In the genomic region with DNA sequence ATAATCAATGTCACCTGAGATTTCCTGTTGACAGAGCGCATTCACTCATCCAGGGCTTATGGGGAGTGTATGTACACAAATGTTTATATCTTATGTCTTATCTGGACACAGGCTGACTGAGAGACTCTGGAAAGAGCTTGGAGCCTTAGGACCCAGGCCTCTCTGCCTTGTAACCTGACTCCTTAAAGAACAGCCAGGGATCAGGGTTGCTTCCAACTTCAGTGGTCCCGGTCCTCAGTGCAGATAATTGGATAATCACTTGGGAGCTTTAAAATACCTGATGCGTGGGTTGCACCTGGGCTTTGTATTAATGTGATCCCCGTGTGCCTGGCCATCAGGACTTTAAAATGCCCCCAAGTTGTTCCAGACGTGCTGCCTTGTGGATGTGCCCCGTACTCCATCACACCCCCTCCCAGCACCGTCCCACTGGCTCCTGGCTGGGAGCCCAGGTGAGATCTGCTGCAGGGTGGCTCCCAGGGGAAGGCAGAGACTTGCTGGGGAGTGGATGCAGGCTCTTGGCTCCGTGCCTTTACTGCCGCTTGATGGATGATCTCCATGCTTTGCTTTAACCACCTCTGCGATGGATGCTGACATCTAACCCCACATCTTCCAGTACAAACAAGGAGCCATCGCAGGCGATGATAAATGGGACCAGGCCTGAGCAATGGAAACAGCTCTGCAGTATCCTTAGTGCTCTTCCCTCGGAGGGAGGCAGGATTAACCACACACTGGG, we compare ENCODE assay signal across 14 mouse cellular contexts. TPM values are rescaled to one million over a fixed set of nuclear protein-coding genes. Genes with fewer than 3 reads are reported as not detected.
DNase-seq lines count a peak whose midpoint lies in the region; ATAC-seq and TF ChIP-seq lines count a peak whose summit lies in the region.
"Had no signal": no experiment of that assay in that cellular context is flagged by ENCODE, and none has a peak within 500 bp of the region (broad histone marks: within the 10 kb centered on the region; RNA-seq: fewer than 3 reads in every experiment).

No protein-coding gene starts in this region.

- no peak overlapping the region for H3K27ac ChIP-seq in gastrocnemius, adult 2 months
- H3K27ac ChIP-seq in midbrain, embryonic 11.5 days (ENCODE audit: low read depth, low read length), result no peak overlapping the region
- no peak overlapping the region for H3K27ac ChIP-seq in midbrain, embryonic 16.5 days (ENCODE audit: low read length)
- no peak overlapping the region for H3K27ac ChIP-seq in hindbrain, postnatal 0 days
- H3K27ac ChIP-seq in stomach, embryonic 14.5 days (ENCODE audit: low read length), result peak overlapping the region; percentile 68
- H3K27ac ChIP-seq: macrophage had no signal

- intact Hi-C loops in gastrocnemius, adult 2 months (cut with DNase I), result loop anchor here (10.0 kb wide), 1 partner anchor 674 kb away; no protein-coding TSS in a partner anchor

- H3K36me3 ChIP-seq in midbrain, embryonic 11.5 days (ENCODE audit: control insufficient read depth, insufficient read depth, low read length), result no peaks in the 10 kb centered on the region
- H3K36me3 ChIP-seq in midbrain, embryonic 16.5 days (ENCODE audit: control insufficient read depth, insufficient read depth, low read length), result no peaks in the 10 kb centered on the region
- H3K36me3 ChIP-seq in hindbrain, postnatal 0 days (ENCODE audit: insufficient read depth, low read length), result no peaks in the 10 kb centered on the region
- no peaks in the 10 kb centered on the region for H3K36me3 ChIP-seq in stomach, embryonic 14.5 days (ENCODE audit: control insufficient read depth, insufficient read depth, low read length)

- no peak for ATAC-seq in midbrain, embryonic 11.5 days (ENCODE audit: low FRiP score)
- ATAC-seq in midbrain, embryonic 16.5 days, result no peak
- ATAC-seq in hindbrain, postnatal 0 days, result no peak
- peak; percentile 24 for ATAC-seq in stomach, embryonic 14.5 days (ENCODE audit: insufficient number of reproducible peaks, insufficient read depth, low FRiP score, low read depth)

- H3K4me2 ChIP-seq in midbrain, embryonic 11.5 days, result no peak overlapping the region
- H3K4me2 ChIP-seq in midbrain, embryonic 16.5 days (ENCODE audit: low read length), result no peak overlapping the region
- H3K4me2 ChIP-seq in hindbrain, postnatal 0 days (ENCODE audit: low read depth, low read length), result no peak overlapping the region
- 0 out of 2 replicates have a peak overlapping the region, but pooled peaks have one; percentile 5 for H3K4me2 ChIP-seq in stomach, embryonic 14.5 days (replicated peaks; ENCODE audit: low read depth, low read length)
- H3K4me2 ChIP-seq: heart, embryonic 11.5 days had no signal

- peak; percentile 47 for DNase-seq in gastrocnemius, adult 2 months
- DNase-seq in gastrocnemius, adult 18-20 months (ENCODE audit: low spot score), result no peak
- peak; percentile 76 for DNase-seq in midbrain, embryonic 11.5 days (ENCODE audit: low spot score, missing footprints)
- peak; percentile 13 for DNase-seq in hindbrain, postnatal 0 days (ENCODE audit: low spot score)
- DNase-seq in frontal cortex, adult 2 months (ENCODE audit: extremely low spot score in 1 of 2, low spot score in 1 of 2), result no peak
- no peak for DNase-seq in lung, postnatal 36 days
- DNase-seq: adrenal gland, adult 8-10 months; cerebellum, adult 11-12 months had no signal

- no peak for TF ChIP-seq CTCF in gastrocnemius, adult 2 months (IDR thresholded peaks at IDR 0.05)
- TF ChIP-seq CTCF in hindbrain, postnatal 0 days (IDR thresholded peaks at IDR 0.05; ENCODE audit: low read depth), result no peak

- H3K4me1 ChIP-seq in midbrain, embryonic 11.5 days (ENCODE audit: control insufficient read depth, insufficient read depth, low read length), result no peaks in the 10 kb centered on the region
- no peaks in the 10 kb centered on the region for H3K4me1 ChIP-seq in midbrain, embryonic 16.5 days (ENCODE audit: control insufficient read depth, insufficient read depth, low read length)
- H3K4me1 ChIP-seq in hindbrain, postnatal 0 days (ENCODE audit: insufficient read depth, low read length), result 0 out of 2 replicates have a peak, but pooled peaks cover 2% of the 10 kb centered on the region
- H3K4me1 ChIP-seq in stomach, embryonic 14.5 days (ENCODE audit: control insufficient read depth, insufficient read depth, low read length), result peaks cover 26% of the 10 kb centered on the region

- H3K9me3 ChIP-seq in midbrain, embryonic 11.5 days (ENCODE audit: control insufficient read depth, low read length), result no peaks in the 10 kb centered on the region
- H3K9me3 ChIP-seq in midbrain, embryonic 16.5 days (replicated peaks; ENCODE audit: control insufficient read depth, low read length, poor library complexity, severe bottlenecking), result no peaks in the 10 kb centered on the region
- H3K9me3 ChIP-seq in hindbrain, postnatal 0 days (ENCODE audit: low read length), result no peaks in the 10 kb centered on the region
- no peaks in the 10 kb centered on the region for H3K9me3 ChIP-seq in stomach, embryonic 14.5 days (ENCODE audit: control insufficient read depth, low read depth, low read length)

- no peak overlapping the region for H3K9ac ChIP-seq in midbrain, embryonic 11.5 days (ENCODE audit: low read length)
- H3K9ac ChIP-seq in midbrain, embryonic 16.5 days (ENCODE audit: low read depth, low read length), result no peak overlapping the region
- no peak overlapping the region for H3K9ac ChIP-seq in hindbrain, postnatal 0 days (replicated peaks; ENCODE audit: low read length)
- H3K9ac ChIP-seq in stomach, embryonic 14.5 days (replicated peaks; ENCODE audit: low read depth, low read length), result no peak overlapping the region

- 20% methylated on average over 13 of the region's 13 CpGs for WGBS in midbrain, embryonic 11.5 days
- WGBS in midbrain, embryonic 16.5 days, result 25% methylated on average over 13 of the region's 13 CpGs
- 18% methylated on average over 13 of the region's 13 CpGs for WGBS in hindbrain, postnatal 0 days
- WGBS in stomach, embryonic 14.5 days, result 9% methylated on average over 13 of the region's 13 CpGs

- H3K4me3 ChIP-seq in gastrocnemius, adult 2 months, result no peak overlapping the region
- no peak overlapping the region for H3K4me3 ChIP-seq in midbrain, embryonic 11.5 days (ENCODE audit: low read depth, low read length)
- H3K4me3 ChIP-seq in midbrain, embryonic 16.5 days (ENCODE audit: low read depth, low read length), result no peak overlapping the region
- no peak overlapping the region for H3K4me3 ChIP-seq in hindbrain, postnatal 0 days (ENCODE audit: low read length)
- H3K4me3 ChIP-seq in stomach, embryonic 14.5 days (ENCODE audit: low read depth, low read length), result no peak overlapping the region
- H3K4me3 ChIP-seq: erythroblast, embryonic 14.5 days had no signal

- no peaks in the 10 kb centered on the region for H3K27me3 ChIP-seq in midbrain, embryonic 11.5 days (ENCODE audit: control insufficient read depth, insufficient read depth, low read length)
- H3K27me3 ChIP-seq in midbrain, embryonic 16.5 days (ENCODE audit: control insufficient read depth, insufficient read depth, low read depth, low read length), result no peaks in the 10 kb centered on the region
- H3K27me3 ChIP-seq in hindbrain, postnatal 0 days (ENCODE audit: insufficient read depth, low read length), result no peaks in the 10 kb centered on the region
- no peaks in the 10 kb centered on the region for H3K27me3 ChIP-seq in stomach, embryonic 14.5 days (ENCODE audit: control insufficient read depth, insufficient read depth, low read length)

RNA-seq across cellular contexts. Expression of a gene that starts 26.8 kb away (rescaled TPM):
- 1 to 10 TPM; 2.3 to 2.7 TPM for total RNA-seq in gastrocnemius, adult 2 months (2021)
- 1 to 10 TPM; 1.5 to 3.5 TPM for total RNA-seq in gastrocnemius, adult 18-20 months (2021)
- polyA plus RNA-seq in midbrain, embryonic 11.5 days (2014; fragmentation: Nextera tagmentation; extraction: Ambion mirVana), result 0.18 and 0.32 TPM in 2 replicates
- polyA plus RNA-seq in midbrain, embryonic 16.5 days (2015; fragmentation: Nextera tagmentation; extraction: Ambion mirVana), result 2.0 and 2.1 TPM in 2 replicates
- total RNA-seq in hindbrain, postnatal 0 days (2014; rRNA removed), result 18.6 and 25.3 TPM in 2 replicates
- 2.0 and 2.1 TPM in 2 replicates for polyA plus RNA-seq in hindbrain, postnatal 0 days (2015; fragmentation: Nextera tagmentation; extraction: Ambion mirVana)
- 8.5 and 8.8 TPM in 2 replicates for polyA plus RNA-seq in stomach, embryonic 14.5 days (2014; fragmentation: Nextera tagmentation; extraction: Ambion mirVana)
- 45.3 and 50.2 TPM in 2 replicates for polyA plus RNA-seq in frontal cortex, adult 2 months (2012; rRNA removed)
- total RNA-seq: MEL had no signal
- polyA plus RNA-seq: erythroblast, embryonic 14.5 days; macrophage had no signal

RNA-seq across cellular contexts. Expression of a gene that starts 48.4 kb away (rescaled TPM):
- 10 to 100 TPM; 40.6 to 65.5 TPM for total RNA-seq in gastrocnemius, adult 2 months (2021)
- total RNA-seq in gastrocnemius, adult 18-20 months (2021), result 10 to 100 TPM; 71.5 to 71.9 TPM
- polyA plus RNA-seq in midbrain, embryonic 11.5 days (2014; fragmentation: Nextera tagmentation; extraction: Ambion mirVana), result 7.0 and 11.1 TPM in 2 replicates
- 2.5 and 3.0 TPM in 2 replicates for polyA plus RNA-seq in midbrain, embryonic 16.5 days (2015; fragmentation: Nextera tagmentation; extraction: Ambion mirVana)
- total RNA-seq in hindbrain, postnatal 0 days (2014; rRNA removed), result 5.9 and 10.4 TPM in 2 replicates
- polyA plus RNA-seq in hindbrain, postnatal 0 days (2015; fragmentation: Nextera tagmentation; extraction: Ambion mirVana), result 6.3 and 8.6 TPM in 2 replicates
- polyA plus RNA-seq in stomach, embryonic 14.5 days (2014; fragmentation: Nextera tagmentation; extraction: Ambion mirVana), result 138 and 146 TPM in 2 replicates
- polyA plus RNA-seq in frontal cortex, adult 2 months (2012; rRNA removed), result 14.2 and 18.9 TPM in 2 replicates
- total RNA-seq: MEL had no signal
- polyA plus RNA-seq: macrophage had no signal

Comparison
In these comparisons a context has a peak if more than half of its experiments do, and no peak if none do; other contexts are left out.
1. DNase-seq: peak in gastrocnemius, adult 2 months (single experiment), midbrain, embryonic 11.5 days (single experiment) and hindbrain, postnatal 0 days (single experiment); none in gastrocnemius, adult 18-20 months (single experiment), frontal cortex, adult 2 months (0 of 2) and lung, postnatal 36 days (single experiment).